Mouse (Mus musculus) ovary, postnatal 14 days (tissue): Measurements from ENCODE around the gene Hist2h2ac.
"Not testable (repeated sequence)": the region's sequence is repeated elsewhere in the genome, so short reads cannot be mapped to it uniquely, and the experiment has no call there.

Experiments
- DNase-seq: peaks from one replicate; pipeline ENCODE4 v3.0.0; 2022; ENCODE audit warnings: low spot score

The Hist2h2ac gene

GRCm38 (mm10) chr3:96228828-96229227, 8.1 kb upstream of the Hist2h2ac start:
- DNase-seq, result no peak

DNA sequence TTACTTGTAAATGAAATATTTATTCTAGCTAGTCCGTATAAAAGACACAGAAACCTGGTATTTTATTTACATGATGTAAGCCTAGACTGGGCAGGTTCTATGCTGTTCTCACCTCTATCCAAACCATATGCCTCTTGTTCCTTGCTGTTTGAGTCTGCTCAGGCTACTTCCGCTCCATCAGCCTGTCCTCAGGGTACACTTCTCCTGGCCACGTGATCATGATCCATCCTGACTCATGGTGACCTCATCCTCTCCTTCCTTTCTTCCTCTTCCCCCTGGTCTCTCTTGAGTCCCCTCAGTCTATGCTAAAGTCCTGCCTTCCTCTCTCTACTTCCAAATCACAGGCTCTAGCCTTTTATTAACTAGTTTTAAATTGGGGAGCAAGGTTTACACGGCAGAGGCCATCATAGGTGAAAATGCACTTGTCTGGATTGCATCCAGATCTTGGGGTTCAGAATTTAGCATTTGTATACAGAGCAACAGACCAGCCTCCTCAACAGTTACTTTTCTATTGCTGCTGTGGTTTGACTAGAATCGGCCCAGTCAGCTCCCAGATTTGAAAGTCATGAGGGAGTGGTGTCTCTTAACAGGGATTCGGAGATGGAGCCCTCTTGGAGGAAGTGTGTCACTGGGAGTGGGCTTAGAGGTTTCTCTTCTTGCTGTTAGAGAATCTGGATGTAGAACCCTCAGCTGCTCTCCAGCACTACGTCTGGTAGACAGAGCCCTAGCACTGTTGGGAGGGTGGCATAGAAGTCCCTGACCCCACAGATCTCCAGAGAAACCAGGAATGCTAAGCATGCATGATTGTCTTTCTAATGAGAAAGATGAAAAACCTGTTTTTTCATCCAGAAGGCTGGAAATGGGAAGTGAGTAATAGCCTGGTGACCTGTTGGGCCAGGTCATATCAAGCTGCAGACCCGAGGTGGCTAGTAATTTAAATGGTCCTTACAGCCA, 6.3 kb upstream of the Hist2h2ac start:
- no peak for DNase-seq

DNA sequence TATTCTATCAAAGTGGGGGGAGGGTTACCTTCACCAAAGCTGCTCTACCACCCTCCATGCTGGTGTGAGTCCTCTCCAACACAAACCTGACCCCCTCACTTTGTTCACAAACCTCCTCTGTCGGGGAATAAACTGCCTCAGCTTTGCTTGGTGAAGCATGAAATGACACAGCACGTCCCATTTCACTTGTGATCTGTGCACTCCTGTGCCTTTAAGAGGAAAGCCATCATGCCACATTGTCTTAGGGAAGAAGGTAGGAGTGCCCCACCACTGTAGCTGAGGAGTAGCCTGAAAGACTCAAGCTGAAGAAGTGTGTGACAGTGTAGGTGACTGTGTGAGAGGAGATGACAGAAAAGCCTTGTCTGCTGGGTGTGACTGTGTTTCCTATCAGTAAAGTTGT, 4.7 kb upstream of the Hist2h2ac start:
- no peak for DNase-seq

GRCm38 (mm10) chr3:96222774-96223173, 2.1 kb upstream of the Hist2h2ac start:
- DNase-seq, result no peak

DNA sequence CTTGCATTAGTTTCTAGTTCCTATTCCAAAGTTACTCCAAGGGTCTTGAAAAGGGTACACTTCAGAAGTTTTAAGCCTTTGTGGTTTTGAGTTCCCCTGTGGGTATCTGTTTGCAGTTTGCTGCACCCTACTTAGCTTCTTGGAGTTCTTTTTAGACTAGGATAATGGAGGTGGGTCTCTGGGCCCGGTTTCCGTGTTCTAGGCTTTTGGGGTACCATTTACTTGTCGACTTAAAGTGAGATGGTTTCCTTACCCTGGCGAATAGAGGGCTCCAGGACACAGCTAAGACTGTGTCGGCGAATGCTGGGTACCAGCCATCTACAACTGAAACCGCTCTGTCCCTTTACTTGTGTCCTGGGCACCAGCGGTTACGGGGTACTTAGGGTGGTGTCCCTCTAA, 959 bp upstream of the Hist2h2ac start:
- no peak for DNase-seq

DNA sequence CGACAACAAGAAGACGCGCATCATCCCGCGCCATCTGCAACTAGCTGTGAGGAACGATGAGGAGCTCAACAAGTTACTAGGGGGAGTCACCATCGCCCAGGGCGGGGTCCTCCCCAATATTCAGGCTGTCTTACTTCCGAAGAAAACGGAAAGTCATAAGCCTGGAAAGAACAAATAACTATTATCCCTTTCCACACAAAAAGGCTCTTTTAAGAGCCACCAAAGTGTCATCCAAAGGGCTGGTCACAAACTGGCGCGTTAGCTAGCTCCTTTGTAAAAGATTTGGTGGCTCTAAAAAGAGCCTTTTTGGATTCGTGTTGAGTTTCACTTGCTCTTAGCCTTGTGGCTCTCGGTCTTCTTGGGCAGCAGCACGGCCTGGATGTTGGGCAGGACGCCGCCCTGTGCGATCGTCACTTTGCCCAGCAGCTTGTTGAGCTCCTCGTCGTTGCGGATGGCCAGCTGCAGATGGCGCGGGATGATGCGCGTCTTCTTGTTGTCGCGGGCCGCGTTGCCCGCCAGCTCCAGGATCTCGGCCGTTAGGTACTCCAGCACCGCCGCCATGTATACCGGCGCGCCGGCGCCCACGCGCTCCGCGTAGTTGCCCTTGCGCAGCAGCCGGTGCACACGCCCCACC, 432 bp downstream of the Hist2h2ac start:
- DNase-seq, result peak; percentile 35

DNA sequence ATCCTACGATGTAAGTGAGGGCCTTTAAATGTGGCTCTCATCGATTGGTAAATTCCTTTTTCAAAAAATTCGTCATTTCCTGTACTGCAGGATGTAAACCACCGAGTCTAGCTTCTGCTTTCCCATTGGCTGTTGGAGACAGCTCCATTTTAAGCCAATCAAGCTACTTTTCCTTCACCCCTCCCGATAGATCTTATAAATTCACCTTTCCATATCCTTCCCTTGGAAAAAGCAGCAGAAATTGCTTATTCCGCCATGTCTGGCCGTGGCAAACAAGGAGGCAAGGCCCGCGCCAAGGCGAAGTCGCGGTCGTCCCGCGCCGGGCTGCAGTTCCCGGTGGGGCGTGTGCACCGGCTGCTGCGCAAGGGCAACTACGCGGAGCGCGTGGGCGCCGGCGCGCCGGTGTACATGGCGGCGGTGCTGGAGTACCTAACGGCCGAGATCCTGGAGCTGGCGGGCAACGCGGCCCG, 984 bp downstream of the Hist2h2ac start, which contains the start of the genes Bola1 and Hist2h2ab:
Bola1 (minus strand) TSS at position 49 of the 470 bp plus-strand sequence.
Hist2h2ab (plus strand) TSS at position 205 of the 470 bp plus-strand sequence.
- peak; percentile 63 for DNase-seq

DNA sequence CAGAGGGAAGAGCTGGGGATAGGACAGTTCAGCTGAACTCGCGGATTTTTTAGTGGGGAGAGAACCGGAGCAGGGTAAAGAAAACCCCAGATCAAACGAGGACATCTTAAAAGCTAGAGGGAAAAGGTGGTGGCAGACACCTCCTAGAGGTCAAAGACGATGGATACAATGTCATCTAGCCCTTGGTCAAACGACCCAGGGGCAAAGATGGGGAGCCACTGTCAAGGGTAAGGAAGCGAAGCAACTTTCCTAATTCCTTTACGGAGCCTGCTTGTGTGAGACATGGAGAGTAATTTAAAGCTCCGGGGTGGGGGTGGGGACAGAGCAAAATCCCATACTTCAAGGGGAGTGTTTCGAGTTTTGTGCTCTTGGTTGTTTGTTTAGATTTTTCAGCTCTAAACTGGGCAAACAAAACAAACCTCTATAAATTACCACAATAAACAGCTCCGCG, 1.5 kb downstream of the Hist2h2ac start:
- no peak for DNase-seq

DNA sequence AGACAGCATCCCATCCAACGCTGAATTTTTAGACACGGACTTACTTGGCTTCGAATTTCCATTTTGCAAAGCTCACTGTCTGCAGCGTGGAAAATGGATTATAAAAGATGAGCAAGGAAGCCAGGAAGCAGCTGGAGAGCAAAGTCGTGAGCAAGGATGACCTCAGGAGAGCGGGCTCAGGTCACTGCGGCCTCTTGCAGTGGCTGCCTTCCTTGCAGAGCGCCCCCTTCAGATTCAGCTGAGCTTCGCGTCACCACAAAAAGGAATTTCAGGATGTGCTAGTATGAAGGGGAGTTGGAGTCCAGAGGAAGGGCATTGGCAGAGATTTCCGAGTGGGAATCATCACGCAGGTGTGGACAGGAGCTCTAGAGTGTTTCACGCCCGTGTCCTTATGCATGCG, 11.4 kb downstream of the Hist2h2ac start:
- no peak for DNase-seq

GRCm38 (mm10) chr3:96207819-96208218, 12.9 kb downstream of the Hist2h2ac start:
- DNase-seq, result no peak

- no peak for DNase-seq
Observed at GRCm38 (mm10) chr3:96199731-96200130, 20.9 kb downstream of the Hist2h2ac start.

- DNase-seq, result not testable (repeated sequence)
Observed at GRCm38 (mm10) chr3:96198601-96199251, 22.0 kb downstream of the Hist2h2ac start.

GRCm38 (mm10) chr3:96198181-96198580, 22.5 kb downstream of the Hist2h2ac start:
- DNase-seq, result no peak

DNA sequence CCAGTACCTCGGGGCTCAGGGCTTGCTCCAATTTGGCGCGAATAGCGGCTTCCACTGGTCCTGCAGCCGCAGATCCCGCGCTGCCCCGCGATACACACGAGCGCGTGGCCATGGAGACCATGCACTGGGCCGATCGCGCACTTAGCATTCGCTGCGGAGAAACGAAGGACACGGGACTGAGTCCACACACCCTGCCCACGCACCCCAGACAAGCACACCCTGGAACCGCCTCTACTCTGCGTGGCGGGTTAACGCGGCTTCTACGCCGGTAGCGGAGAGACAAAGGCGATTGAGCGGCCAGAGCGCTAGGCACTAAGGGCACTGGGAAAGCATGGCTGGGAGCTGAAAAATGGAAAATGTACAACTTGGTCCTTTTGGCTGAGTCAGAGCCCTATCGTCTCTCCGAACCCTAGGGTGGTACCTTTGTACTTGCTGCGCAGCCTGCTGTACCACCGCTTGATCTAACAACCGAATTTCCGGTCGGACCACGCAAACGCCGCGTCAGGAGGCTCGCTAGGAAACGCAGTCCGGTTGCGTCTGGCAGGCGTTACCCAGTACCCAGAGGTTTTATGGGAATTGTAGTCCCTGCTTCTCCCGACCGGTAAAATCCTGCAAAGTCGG, 23.4 kb downstream of the Hist2h2ac start:
- DNase-seq, result peak; percentile 71

DNA sequence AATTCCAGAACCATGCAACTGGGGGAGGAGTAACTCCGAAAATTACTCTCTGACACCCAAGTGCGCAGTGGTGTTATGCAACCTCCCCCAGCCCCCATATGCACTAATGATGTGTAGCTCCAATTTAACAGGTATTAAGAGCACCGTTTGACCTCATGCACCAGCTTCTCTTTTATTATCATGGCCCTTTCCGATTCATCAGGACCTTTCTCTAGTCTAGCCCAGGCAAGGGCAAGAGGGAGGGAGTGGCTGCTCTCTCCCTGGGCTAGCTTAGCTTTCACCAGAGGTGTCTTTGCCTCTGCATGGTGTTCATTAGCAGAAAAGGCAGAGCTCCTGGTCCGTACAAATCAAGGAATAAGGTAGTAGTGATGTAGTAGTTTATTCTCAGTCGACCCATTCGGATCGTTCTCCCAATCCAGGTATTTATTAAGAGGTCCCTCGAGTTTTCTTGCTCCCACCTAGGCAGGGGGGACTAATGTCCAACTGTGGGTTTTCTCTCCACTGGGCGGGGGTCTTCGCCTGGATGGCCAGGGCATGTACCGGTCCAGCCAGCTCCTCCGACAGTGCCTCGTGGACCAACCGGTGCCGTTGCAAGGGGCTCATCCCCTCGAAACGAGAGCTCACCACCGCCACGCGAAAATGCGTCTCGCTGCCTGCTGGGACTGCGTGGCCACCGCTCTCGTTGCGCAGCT, 24.1 kb downstream of the Hist2h2ac start:
- DNase-seq, result no peak

DNA sequence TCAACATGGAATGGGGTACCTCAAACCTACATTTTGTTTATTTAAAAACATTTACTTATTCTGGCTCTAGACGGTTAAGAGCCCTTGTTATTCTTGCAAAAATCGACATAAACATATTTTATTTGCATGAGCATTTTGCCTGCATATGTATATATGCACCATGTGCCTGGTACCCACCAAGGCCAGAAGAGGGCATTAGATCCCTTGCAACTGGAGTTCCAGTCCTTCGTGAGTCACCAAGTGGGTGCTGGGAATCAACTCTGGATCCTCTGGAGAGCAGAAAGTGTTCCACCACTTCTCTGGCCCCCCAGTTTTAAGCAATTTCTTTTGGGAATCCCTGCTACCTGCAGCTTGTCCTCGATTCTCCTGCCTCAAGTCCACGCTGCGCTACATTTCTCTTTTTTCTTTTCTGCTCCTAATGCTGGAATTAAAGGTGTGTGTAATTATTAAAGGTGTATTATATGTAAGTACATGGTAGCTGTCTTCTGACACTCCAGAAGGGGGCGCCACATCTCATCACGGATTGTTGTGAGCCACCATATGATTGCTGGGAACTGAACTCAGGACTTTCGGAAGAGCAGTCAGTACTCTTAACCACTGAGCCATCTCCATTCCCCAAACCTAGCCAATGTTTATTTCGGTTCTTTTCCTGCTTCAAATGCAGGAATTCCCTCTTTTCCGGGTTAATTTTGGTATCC, 24.9 kb downstream of the Hist2h2ac start:
- no peak for DNase-seq

- no peak for DNase-seq
Observed at GRCm38 (mm10) chr3:96194966-96195365, 25.7 kb downstream of the Hist2h2ac start.

DNA sequence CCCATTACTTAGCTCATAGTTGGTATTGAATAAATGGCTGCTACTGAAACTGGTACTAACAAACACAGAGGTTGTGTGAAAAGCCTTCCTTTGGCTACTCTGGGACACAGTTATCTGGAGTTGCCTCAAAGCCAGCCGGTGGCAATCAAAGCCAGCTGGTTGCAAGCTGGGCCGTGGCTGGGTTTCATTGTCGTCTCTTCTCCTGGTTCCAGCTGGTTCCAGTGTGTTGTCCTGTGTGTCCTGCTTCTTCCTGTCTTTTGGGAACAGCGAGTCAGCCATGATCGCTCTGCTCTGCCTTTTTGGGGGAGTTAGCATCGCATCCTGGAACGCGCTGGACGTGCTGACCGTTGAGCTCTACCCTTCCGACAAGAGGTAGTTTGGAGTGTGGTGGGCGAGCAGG, 27.7 kb downstream of the Hist2h2ac start:
- no peak for DNase-seq

- no peak for DNase-seq
Observed at GRCm38 (mm10) chr3:96182382-96182776, 38.3 kb downstream of the Hist2h2ac start.

- no peak for DNase-seq
Observed at GRCm38 (mm10) chr3:96181510-96182381, 38.9 kb downstream of the Hist2h2ac start.
